In genomic region chr15:67033936-67034335, GRCm38 (mm10) we compare ENCODE assay signal across 24 mouse cellular contexts.
DNase-seq lines count a peak whose midpoint lies in the region; ATAC-seq and TF ChIP-seq lines count a peak whose summit lies in the region.
"Had no signal": no experiment of that assay in that cellular context is flagged by ENCODE, and none has a peak within 500 bp of the region (broad histone marks: within the 10 kb centered on the region; RNA-seq: fewer than 3 reads in every experiment).

No protein-coding gene starts in this region.

- peak overlapping the region; percentile 24; the same call in 1 of the 2 replicates for H3K27ac ChIP-seq in gastrocnemius, adult 2 months
- H3K27ac ChIP-seq in testis, adult 2 months (ENCODE audit: control insufficient read depth, insufficient read depth, low read depth, low read length) = peak overlapping the region; percentile 17; the same call in 1 of the 2 replicates
- H3K27ac ChIP-seq in forebrain, embryonic 16.5 days (ENCODE audit: low read length) = no peak overlapping the region
- H3K27ac ChIP-seq: embryonic facial prominence, embryonic 10.5 days; embryonic facial prominence, embryonic 12.5 days; forebrain, embryonic 13.5 days; forebrain, embryonic 15.5 days had no signal

- no peak for TF ChIP-seq POLR2A in testis, adult 2 months (IDR thresholded peaks at IDR 0.05; ENCODE audit: control insufficient read depth, low read depth, low read length)
- no peak for TF ChIP-seq POLR2A in myocyte (IDR thresholded peaks at IDR 0.05; ENCODE audit: insufficient read length, low read depth)

- no peak overlapping the region for H3K4me3 ChIP-seq in gastrocnemius, adult 2 months
- no peak overlapping the region for H3K4me3 ChIP-seq in testis, adult 2 months (ENCODE audit: control insufficient read depth, low read depth, low read length)
- H3K4me3 ChIP-seq in myocyte = no peak overlapping the region
- H3K4me3 ChIP-seq in forebrain, embryonic 16.5 days (replicated peaks; ENCODE audit: low read length) = no peak overlapping the region
- H3K4me3 ChIP-seq: embryonic facial prominence, embryonic 10.5 days; embryonic facial prominence, embryonic 12.5 days; forebrain, embryonic 13.5 days; forebrain, embryonic 15.5 days had no signal

- no peaks in the 10 kb centered on the region for H3K36me3 ChIP-seq in testis, adult 2 months (ENCODE audit: control insufficient read depth, insufficient read depth, low read length)
- H3K36me3 ChIP-seq in myocyte (ENCODE audit: control insufficient read depth, insufficient read depth) = no peaks in the 10 kb centered on the region
- no peaks in the 10 kb centered on the region for H3K36me3 ChIP-seq in forebrain, embryonic 16.5 days (ENCODE audit: control insufficient read depth, insufficient read depth)
- H3K36me3 ChIP-seq: embryonic facial prominence, embryonic 10.5 days; embryonic facial prominence, embryonic 12.5 days; forebrain, embryonic 15.5 days; G1E had no signal

- no peak for DNase-seq in gastrocnemius, adult 2 months
- DNase-seq in gastrocnemius, postnatal 25 days = no peak
- DNase-seq in testis, postnatal 14 days (ENCODE audit: low spot score) = no peak
- peak; percentile 86 for DNase-seq in Muller cell, postnatal 12 days (ENCODE audit: inconsistent ontology term)
- DNase-seq in cerebellum, adult 11-12 months = no peak
- DNase-seq: adrenal gland, adult 8-10 months; adrenal gland, postnatal 14 days; adrenal gland, postnatal 36 days; B cell, adult 2 months; cerebellum, adult 2 months; cerebellum, adult 9-10 months; cerebellum, postnatal 10 days; cerebellum, postnatal 25 days had no signal

- no peak for TF ChIP-seq CTCF in gastrocnemius, adult 2 months (IDR thresholded peaks at IDR 0.05)
- TF ChIP-seq CTCF in testis, adult 2 months (IDR thresholded peaks at IDR 0.05; ENCODE audit: control insufficient read depth, insufficient read depth, insufficient replicate concordance, low read depth, low read length) = no peak

- H3K9me3 ChIP-seq in forebrain, embryonic 16.5 days (ENCODE audit: control insufficient read depth, low read length) = no peaks in the 10 kb centered on the region
- H3K9me3 ChIP-seq: embryonic facial prominence, embryonic 10.5 days; embryonic facial prominence, embryonic 12.5 days; forebrain, embryonic 13.5 days; forebrain, embryonic 15.5 days; G1E had no signal

- H3K4me1 ChIP-seq in testis, adult 2 months (ENCODE audit: control insufficient read depth, insufficient read depth, low read length) = peaks cover 2% of the 10 kb centered on the region
- H3K4me1 ChIP-seq in forebrain, embryonic 16.5 days (replicated peaks; ENCODE audit: control insufficient read depth, insufficient read depth, low read length) = no peaks in the 10 kb centered on the region
- H3K4me1 ChIP-seq: forebrain, embryonic 13.5 days; forebrain, embryonic 15.5 days had no signal

- peak overlapping the region; percentile 7 for H3K4me2 ChIP-seq in myocyte (ENCODE audit: low read depth)
- H3K4me2 ChIP-seq in forebrain, embryonic 16.5 days (ENCODE audit: low read length) = no peak overlapping the region
- H3K4me2 ChIP-seq: embryonic facial prominence, embryonic 12.5 days; forebrain, embryonic 13.5 days; forebrain, embryonic 15.5 days had no signal

- 74% methylated on average over 2 of the region's 2 CpGs for WGBS in forebrain, embryonic 16.5 days

- ATAC-seq in forebrain, embryonic 16.5 days = no peak
- ATAC-seq: activated CD4-positive, CD25-positive, alpha-beta regulatory T cell, adult 4 months; CD4-positive, CD25-positive, alpha-beta regulatory T cell, adult 4 months; forebrain, embryonic 13.5 days; forebrain, embryonic 15.5 days had no signal

- intact Hi-C loops in gastrocnemius, adult 2 months (cut with DNase I) = no loop called here

- H3K27me3 ChIP-seq in testis, adult 2 months (ENCODE audit: control insufficient read depth, insufficient read depth, low read length) = no peaks in the 10 kb centered on the region
- H3K27me3 ChIP-seq in myocyte (ENCODE audit: control insufficient read depth, insufficient read depth, insufficient read length) = no peaks in the 10 kb centered on the region
- no peaks in the 10 kb centered on the region for H3K27me3 ChIP-seq in forebrain, embryonic 16.5 days (replicated peaks; ENCODE audit: control insufficient read depth, insufficient read depth, low read length)
- H3K27me3 ChIP-seq: CH12.LX; embryonic facial prominence, embryonic 12.5 days; forebrain, embryonic 13.5 days; forebrain, embryonic 15.5 days had no signal

- no peak overlapping the region for H3ac ChIP-seq in myocyte (ENCODE audit: control insufficient read depth, insufficient read length)

- no peaks in the 10 kb centered on the region for H3K79me2 ChIP-seq in myocyte (ENCODE audit: control insufficient read depth, insufficient read depth)

- no peak overlapping the region for H3K9ac ChIP-seq in forebrain, embryonic 16.5 days (replicated peaks; ENCODE audit: low read depth, low read length)
- H3K9ac ChIP-seq: embryonic facial prominence, embryonic 12.5 days; forebrain, embryonic 13.5 days; forebrain, embryonic 15.5 days had no signal

TF ChIP-seq in myocyte, 11 proteins besides CTCF, POLR2A, EP300 and RAD21:
- TF ChIP-seq REST (IDR thresholded peaks at IDR 0.05; ENCODE audit: insufficient read depth, insufficient read length) = no peak
TF ChIP-seq in myocyte: peak in this region for 0.
